Mouse (Mus musculus): Measurements from ENCODE around the gene Ttc28.
A peak's percentile ranks its signal among the peaks of the same experiment; 100 is the strongest.

The Ttc28 gene

DNA sequence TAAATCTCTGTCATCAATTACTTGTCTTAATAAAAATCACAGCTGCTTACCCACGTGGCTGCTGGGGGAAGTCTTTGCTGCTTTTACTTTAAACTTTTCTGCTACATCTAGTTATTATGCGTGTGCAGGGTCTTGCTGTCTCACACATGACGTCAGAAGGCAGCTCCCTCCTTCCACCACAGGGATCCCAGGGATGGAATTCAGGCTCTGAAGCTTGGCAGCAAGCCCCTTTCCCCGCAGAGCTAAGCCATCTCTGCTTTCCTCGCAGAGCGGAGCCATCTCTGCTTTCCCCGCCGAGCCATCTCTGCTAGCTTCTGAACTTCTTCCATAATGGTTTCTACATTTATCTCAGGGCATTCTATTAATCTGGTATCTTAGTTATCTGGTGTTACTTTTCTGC, 128.3 kb downstream of the Ttc28 start:
- no peak for DNase-seq (ENCODE audit: low spot score in 2 of 2)

DNA sequence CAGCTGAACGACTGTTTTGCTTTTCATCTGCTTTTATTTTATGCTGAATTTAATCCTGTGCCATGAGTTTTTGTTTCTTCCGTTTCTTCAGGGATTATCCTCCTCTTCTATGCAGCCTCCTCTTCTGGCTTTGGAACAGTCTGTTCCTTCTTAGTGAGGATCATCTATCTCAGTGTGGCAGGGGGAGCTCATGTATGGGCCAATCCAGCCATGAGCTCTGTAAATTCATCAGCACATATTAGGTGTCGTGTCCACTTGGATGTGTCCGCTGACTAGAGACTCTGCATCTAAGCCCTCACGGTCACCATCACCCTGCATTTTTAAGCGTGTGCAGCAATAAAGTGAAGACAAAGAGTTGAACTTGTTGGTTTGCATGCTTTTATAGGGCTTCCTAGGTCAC, 128.8 kb downstream of the Ttc28 start:
- no peak for DNase-seq (ENCODE audit: low spot score in 2 of 2)

DNA sequence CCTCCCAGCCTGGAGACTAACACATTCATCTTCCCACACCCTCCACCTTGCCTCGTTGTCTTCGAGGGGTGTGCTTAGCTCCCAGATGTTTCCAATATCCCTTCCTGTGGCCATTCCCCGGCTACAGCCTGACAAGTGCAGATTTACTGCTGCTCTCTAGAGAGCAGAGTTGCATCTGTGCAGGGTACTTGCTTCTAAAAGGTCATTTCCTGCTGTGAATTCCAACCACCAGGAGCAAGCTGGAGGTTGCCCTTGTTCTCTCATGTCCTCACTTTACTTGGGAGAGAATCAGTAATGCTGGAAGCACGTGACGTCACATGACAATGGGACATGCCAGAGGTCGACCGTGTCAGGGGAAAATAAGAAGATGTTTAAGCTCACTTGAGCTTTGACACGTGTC, 131.7 kb downstream of the Ttc28 start:
- DNase-seq (ENCODE audit: low spot score in 2 of 2), result no peak

DNA sequence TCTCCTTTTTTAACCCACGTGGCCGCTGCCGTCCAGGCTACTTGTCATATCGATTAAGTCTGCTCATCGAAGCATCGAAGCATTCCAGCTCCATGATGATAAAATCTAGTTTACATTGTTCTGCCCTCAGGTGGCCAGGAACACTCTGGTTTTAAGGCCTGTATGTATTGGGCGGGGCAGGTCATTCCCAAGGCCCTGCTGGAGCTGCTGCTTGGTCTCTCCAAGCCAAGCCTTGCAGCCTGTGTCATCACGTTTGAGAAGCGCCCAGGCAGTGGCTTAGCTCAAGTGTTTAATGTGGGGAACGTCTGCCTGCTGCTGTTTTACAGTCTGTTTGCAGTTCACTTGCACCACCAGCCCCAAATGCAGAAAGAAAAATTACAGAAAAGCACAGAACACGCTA, 132.5 kb downstream of the Ttc28 start:
- DNase-seq (ENCODE audit: low spot score in 2 of 2), result no peak

DNA sequence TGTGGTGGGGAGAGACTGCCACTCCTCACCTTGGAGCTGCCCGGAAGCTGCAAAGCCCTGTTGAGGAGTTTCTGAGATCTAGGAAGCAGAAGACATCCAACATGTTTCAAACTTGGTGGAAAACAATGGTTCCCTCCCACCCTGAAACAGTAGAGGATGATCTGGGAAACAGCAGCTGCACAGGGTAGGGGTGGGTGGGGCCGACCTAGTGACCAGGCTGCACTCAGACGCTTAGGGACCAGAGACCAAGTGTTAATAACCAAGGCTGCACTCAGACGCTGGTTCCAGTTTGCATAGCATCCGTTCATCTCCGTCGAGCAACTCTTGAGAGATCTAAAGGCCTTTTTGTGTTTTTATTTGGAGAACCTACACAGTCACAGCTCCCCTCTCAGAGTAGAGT, 133.0 kb downstream of the Ttc28 start:
- no peak for DNase-seq (ENCODE audit: low spot score in 2 of 2)

DNA sequence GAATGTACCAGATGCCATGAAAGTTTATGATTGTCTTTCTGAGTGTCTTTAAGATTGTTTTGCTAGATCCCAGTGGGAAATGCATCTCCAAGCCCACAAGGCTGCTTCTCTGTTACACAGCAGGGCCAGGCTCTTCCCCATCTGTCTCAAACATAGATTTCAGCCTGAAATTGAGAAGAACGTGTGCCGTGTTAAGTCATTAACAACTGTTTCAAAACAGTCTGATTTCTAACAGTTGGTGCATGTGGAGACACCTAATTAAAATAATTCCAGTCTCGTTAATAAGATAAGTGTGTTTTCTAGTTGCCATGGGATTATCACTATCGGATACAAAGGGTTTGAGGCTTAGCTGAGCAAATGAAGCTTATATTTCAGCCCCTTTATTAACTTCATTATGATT, 135.4 kb downstream of the Ttc28 start:
- no peak for DNase-seq (ENCODE audit: low spot score in 2 of 2)

DNA sequence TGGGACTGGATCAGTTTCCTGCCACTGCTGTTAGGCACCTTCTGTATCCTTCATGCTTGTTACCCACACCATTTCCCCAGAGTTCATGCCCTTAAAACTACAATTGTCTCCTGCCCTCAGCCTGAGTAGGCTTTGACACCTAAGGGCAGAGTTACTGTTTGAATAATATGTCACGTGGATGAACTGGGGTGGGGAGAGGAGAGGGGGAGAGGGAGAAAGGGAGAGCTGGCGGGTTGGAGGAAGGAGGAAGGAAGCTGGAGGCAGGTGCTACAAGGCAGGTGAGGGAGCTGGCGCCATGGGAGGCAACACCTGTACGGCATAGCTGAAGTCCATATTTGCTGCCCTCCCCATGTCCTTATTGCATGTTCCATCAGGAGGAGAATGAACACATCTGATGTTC, 137.7 kb downstream of the Ttc28 start:
- no peak for DNase-seq (ENCODE audit: low spot score in 2 of 2)

DNA sequence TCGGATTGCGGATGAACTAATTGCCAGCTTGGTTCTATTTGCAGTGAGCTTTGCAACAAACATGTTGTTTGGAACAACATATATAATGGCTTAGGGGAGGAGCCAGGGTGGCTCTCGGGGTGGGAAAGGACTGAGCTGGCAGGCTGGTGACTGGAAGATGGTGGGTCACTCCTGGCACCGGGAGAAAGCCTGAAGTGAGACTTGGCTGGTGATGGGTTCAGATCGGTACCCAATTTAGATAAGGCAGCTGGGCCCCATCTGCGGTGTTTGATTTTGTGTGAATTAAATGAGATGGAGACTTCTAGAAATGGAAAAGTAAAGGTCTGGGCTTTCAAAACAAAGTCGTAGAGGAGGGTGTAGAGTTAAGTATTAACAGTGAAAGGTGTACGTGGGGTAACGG, 142.7 kb downstream of the Ttc28 start:
- DNase-seq (ENCODE audit: low spot score in 2 of 2), result no peak

DNA sequence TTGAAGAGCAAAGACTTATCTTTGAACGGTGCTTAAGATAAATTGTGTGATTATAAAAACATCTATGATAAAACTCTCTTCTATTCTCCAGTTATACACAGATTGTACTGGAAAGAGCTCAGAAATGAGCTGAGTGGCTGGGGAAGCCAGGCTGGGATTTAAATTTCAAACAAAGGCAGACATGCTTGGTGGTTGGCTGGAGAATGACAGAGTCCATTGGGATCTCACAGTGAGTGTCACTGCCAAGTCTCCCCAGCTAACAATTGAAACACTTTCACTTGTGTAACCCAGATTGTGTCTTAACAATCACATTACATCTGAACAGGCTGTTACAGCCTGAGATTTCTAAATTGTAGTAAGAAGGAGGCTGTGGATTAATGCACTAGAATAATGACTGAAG, 143.3 kb downstream of the Ttc28 start:
- no peak for DNase-seq (ENCODE audit: low spot score in 2 of 2)

DNA sequence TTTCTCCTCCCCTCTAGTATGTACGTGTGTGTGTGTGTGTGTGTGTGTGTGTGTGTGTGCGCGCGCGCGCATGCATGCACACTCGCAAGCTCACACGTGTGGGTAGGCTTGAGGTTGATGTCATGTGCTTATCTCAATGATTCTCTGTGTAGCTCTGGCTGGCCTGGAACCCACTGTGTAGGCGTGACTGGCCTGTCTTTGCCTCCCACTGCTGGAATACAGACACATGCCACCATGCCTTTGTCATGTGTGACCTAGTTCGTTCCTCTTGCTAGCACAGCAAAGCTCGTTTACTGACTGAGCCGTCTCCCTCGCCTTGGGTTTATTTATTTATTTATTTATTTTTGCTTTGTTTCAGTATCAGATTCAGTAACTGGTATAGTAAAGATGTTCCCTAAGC, 145.0 kb downstream of the Ttc28 start:
- no peak for DNase-seq (ENCODE audit: low spot score in 2 of 2)

DNA sequence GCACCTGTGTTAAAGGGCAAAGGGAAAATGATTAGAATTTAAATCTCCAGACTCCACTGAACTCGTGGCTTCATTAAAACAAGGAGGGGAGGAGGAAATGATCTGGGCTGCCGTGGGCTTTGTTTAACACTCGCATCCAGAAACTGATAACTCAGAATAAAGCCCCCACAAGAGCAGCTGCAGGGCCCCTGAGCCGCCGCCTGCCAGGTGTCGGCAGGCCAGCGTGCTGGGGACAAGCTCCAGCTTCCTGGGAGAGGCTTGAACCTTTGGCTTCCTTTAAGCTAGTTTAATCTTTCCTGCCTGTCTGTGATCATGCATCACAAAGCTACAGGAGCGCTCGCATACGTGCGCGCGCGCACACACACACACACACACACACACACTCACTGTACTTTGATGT, 145.9 kb downstream of the Ttc28 start:
- DNase-seq (ENCODE audit: low spot score in 2 of 2), result no peak

DNA sequence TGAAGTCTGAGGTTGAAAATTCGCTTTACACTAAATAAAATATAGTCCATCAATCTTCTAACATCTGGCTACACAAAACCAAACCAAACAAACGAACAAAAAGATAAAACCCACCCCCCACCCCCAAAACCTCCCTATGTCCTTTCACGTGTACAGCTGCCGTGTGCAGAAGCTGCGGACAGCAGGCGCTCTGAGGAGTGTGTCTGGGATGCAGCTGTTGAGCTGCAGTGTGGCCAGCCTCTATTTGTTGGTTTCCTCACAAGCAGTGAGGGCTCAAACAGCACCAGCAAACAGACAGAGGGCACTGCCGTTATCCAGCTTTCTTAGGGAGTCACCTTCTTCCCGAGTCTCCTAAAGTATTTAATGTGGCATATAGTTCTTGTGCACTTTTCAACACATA, 146.6 kb downstream of the Ttc28 start:
- no peak for DNase-seq (ENCODE audit: low spot score in 2 of 2)

DNA sequence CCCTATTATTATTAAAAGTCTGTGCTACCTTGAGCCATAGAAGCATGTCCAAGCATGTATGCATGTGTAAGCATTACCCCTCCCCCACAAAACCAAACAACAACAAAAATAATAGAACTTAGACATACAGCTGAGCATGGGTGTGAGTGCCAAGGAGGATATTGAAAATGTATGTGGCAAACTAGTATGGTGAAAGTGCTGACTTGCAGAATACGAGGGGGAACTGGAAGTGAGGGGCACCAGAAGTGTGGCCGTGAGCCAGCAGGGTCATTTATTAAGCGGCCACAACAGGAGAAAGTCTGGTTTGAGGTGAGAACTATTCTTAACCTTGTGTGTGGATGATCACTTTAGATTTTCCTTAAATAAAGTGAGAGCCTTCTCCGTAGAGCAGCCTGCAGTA, 148.7 kb downstream of the Ttc28 start:
- DNase-seq (ENCODE audit: low spot score in 2 of 2), result no peak

DNA sequence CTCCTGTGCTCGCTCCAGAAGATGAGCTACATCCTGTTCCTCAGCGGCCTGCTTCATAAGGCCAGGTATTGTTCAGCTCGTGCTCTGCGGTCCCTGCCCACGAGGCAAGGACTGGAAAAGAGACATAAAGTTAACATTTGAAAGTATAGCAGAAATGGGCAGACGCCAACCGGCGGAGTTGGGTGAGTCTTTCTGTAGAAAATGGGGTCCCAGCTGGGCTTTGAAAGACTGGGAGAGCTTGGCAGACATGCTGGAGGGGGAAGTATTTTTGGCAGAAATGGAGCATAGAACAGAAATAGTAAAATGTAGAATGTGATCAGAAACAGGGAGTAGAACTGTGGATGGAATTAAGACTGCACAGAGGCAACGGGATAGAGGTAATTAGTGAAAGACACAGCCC, 149.3 kb downstream of the Ttc28 start:
- peak; percentile 18 to 46 for DNase-seq (ENCODE audit: low spot score in 2 of 2)

DNA sequence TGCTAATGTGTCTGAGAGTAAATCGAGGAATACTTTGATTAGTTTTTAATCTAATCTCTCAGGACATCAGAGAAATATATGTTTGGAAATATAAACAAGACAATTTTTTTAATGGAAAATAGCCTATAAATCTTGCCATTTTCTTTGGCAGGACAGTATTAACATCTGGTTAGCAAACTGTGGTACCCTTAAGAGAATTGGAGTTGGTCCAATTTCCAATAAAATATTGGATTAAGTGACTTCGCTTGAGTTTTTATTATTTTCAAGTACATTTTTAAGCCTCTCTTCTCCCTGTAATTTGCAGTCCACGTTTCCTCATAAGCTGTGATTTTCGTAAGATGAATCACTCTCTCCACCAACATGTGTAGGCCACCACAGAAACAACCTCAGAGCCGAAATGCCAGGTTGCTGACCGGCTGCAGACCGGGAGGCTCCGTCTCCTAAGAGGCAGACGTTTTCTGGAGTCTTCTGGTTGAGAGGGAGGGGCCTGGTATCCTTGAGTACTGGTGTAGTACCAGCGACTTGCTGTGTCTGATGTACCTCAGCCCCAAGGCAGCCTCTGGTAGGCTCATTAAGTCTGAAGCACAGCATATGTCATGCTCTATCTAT, 153.2 kb downstream of the Ttc28 start:
- no peak for DNase-seq (ENCODE audit: low spot score in 2 of 2)

DNA sequence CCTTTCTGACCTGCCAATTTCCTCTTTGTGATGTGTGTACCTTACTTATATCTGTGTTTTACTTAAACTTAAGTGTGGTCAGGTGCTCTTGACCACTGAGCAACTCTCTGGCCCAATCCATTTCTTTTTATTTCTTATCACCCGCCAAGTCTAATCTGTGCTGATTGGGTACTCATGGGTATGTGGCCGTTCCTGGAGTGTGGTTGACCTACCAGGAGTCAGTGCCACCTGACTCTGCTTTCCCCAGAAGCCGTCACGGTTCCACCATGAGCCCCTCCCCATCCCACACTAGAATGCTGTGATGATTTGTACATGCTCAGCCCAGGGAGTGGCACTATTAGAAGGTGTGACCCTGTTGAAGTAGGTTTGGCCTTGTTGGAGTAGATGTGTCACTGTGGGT, 153.9 kb downstream of the Ttc28 start:
- no peak for DNase-seq (ENCODE audit: low spot score in 2 of 2)

DNA sequence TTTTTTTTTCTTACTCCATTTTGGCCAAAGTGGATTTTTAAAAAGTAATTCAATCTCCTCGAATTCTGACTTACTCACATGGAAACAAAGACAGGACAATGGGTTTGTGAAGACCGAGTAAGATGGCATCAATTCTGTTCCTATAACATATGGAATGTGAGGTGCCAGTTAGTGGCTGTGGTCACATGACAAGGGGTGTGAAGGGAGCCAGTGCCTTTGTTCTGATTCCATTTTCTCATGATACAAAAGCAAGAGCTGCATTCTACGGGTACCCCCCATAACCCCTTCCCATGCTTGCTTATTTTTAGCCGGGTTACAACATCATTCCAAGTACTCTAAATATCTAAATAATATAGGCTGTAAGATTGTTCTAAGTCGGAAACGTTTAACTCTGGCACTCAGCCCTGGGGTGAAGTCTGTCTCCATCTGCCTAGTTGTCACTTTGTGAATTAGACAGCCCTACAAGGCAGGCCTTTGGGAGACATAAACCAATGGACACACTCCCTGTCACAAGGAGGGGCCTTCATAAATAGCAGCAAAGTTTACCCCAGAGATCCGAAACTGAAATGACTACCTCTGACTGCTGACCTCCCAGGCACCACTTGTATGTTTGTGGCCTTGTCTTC, 157.6 kb downstream of the Ttc28 start:
- DNase-seq (ENCODE audit: low spot score in 2 of 2), result no peak

DNA sequence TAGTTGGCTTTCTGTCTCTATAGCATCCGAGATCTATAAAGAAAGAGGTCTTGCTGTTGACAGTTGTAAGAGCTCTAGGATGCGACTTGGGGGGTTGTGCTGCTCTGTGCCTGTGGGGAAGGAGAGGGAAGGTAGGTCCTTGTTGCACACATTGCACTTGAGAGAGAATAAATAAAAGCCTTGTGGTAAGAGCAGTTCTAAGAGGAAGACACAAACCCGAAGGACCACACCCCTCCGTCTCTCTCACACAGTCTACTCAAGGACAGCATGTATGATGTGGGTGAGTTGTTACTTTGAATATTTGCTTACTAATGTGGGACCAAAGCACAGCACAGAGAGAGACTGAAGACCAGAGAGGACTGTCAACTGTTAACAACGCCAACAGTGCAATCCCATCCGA, 160.2 kb downstream of the Ttc28 start:
- DNase-seq (ENCODE audit: low spot score in 2 of 2), result no peak

DNA sequence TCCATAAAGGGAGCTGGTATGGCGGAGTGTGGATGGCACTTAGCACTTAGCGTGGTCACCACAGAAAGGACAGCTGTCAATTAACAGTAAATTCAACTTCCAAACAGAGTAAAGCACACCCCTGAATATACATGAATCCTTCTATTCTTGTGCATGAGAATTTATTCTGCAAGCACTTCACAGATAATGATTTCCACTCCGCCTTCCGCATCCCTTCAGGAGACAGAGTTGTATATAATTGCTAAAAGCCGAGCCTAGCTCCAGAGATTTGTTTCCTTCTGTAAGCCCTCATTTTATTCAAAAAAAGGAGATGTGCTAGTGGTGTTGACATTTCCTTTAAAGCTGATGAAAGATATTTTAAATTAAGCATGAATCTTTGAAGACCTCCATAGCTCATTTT, 162.3 kb downstream of the Ttc28 start:
- no peak for DNase-seq (ENCODE audit: low spot score in 2 of 2)

DNA sequence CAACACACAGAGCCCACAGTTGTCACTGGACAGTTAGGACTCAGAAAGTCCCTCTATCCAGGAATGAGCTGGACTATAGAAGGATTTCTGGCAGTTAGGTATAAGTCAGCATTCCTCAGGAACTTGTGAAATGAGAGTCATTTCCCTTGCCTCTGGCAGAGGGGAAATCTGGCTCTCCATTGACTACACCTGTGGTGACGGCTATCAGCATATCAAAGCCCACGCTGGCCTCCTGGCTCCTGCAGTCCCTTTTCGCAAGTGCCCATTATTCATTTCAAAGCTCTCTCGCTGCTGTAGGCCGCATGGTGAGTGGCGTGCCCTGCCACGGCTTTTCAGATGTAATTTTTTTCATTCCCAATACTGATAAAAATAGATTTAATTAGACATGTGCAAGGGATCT, 164.6 kb downstream of the Ttc28 start:
- DNase-seq (ENCODE audit: low spot score in 2 of 2), result no peak

DNA sequence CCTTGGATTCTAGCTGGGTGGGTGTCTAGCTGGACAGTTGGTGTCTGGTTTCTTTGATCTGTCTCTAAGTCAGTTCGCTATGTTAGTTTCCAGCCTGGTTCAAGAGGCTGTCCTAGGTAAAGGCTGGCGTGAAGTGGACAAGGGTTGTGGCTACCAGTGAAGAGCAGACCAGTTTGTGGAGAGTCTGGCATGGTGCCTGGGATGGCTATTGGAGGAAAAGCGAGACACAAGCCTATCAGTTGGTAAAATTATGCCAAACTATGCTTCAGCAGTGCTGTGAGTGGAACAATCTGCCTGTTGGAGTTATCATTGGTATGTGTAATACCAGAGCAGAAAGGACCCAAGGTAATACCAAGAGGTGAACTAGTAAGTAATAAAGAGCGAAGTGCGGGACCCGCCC, 166.8 kb downstream of the Ttc28 start:
- DNase-seq (ENCODE audit: low spot score in 2 of 2), result no peak

DNA sequence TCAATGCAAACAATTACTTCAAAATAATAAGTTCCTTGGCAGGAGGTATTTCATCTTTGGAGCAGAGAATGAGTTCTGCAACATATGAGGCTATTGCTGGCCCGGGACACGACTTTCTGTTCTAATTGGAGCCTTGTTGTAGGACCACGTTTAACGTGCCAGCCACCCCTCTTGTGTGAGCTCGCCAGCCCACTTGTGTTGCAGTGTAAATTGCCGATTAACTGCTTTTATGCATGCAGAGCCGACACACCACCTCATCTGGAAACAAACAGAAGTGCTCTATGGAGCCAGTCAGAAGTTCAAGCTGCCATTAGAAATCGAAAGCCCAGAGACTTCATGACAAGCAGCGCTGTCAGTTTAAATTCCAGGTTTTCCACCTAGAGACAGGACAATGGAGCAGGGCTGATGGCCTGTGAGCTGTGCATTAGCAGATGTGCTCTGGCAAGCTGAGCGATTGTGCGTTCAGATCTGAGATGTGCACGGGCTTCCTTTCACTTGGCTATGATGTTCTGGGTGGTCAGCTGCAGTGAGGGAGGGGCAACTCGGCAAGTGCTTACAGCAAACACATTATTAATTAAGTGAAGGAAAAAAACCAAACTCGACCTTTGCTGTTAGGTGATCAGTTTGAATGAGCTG, 167.4 kb downstream of the Ttc28 start:
- DNase-seq (ENCODE audit: low spot score in 2 of 2), result no peak

DNA sequence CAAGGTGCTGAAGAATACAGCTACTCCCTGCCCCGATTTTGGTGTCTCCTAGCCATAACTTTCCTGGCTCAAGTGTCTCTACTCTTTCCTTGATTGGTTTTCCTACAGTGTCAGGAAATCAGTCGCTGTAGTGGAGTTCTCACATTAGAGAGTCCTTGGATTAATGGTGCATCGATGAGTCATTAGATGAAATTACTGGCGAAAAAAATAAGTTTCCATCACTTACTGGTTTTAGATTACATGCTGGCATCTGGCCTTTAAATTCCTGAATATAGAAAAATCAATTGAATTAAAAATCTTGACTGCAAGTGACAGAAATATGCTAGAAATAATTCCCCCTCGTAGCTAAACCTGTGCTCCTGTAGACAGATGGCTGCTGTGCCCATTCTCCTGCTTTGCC, 168.4 kb downstream of the Ttc28 start:
- DNase-seq (ENCODE audit: low spot score in 2 of 2), result no peak

DNA sequence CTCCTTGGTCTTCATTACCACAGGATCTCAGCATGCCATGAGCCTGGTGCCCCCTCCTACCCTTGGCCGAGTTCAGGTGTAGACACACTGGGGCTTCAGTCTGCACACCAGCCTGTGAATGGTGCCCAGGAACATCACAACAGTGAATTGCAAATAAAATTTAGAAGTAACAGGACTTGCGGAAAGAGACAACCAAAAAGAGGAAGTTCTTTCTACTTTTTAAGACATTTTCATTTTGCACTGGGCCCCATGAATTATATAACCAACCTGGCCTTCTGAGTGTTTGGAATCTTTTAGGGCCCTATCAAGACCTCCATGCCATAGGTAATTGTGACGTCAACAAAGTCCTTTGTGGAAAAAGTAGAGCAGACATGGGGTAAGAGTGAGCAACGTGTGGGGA, 170.0 kb downstream of the Ttc28 start:
- no peak for DNase-seq (ENCODE audit: low spot score in 2 of 2)

All from frontal cortex, postnatal 36 days (tissue).